Mouse (Mus musculus) hindbrain, embryonic 14.5 days (tissue): ENCODE data around the gene Slc38a5. TPM values are rescaled to one million over a fixed set of nuclear protein-coding genes. Genes with fewer than 3 reads are reported as not detected.

ENCODE experiments used
- ATAC-seq: fragments of 200-750 bp; cut with Nextera tagmentation; 2 replicates; pipeline ENCODE4 v1.8.0; 2017; ENCODE audit warnings: moderate number of reproducible peaks, mild to moderate bottlenecking, moderate TSS enrichment, moderate library complexity; ENCODE audit not compliant: low FRiP score
- DNase-seq: peaks from one replicate; pipeline ENCODE4 v3.0.0-alpha.2; 2015; ENCODE audit warnings: low spot score
- H3K27ac ChIP-seq: fragments of 300-500 bp; sonication (generic); 2 replicates; pipeline ENCODE4 v1.5.1; 2014; ENCODE audit warnings: mild to moderate bottlenecking, moderate library complexity
- H3K27me3 ChIP-seq: fragments of 300-500 bp; sonication (generic); 2 replicates; pipeline ENCODE4 v1.6.1; 2014; ENCODE audit warnings: mild to moderate bottlenecking, low read length, mixed read lengths; ENCODE audit not compliant: control insufficient read depth, insufficient read depth
- H3K36me3 ChIP-seq: fragments of 300-500 bp; sonication (generic); replicated peaks from 2 replicates; pipeline ENCODE4 v1.6.1; 2014; ENCODE audit not compliant: control insufficient read depth, insufficient read depth
- H3K4me1 ChIP-seq: fragments of 300-500 bp; sonication (generic); replicated peaks from 2 replicates; pipeline ENCODE4 v1.6.1; 2014; ENCODE audit warnings: antibody characterized with exemption, low read length, mixed read lengths; ENCODE audit not compliant: control insufficient read depth, insufficient read depth
- H3K4me2 ChIP-seq: fragments of 300-500 bp; sonication (generic); replicated peaks from 2 replicates; pipeline ENCODE4 v1.6.1; 2014; ENCODE audit warnings: mild to moderate bottlenecking, moderate library complexity
- H3K4me3 ChIP-seq: fragments of 300-500 bp; sonication (generic); replicated peaks from 2 replicates; pipeline ENCODE4 v1.5.1; 2014; ENCODE audit warnings: mild to moderate bottlenecking, low read length
- H3K9ac ChIP-seq: fragments of 300-500 bp; sonication (generic); 2 replicates; pipeline ENCODE4 v1.6.1; 2014
- H3K9me3 ChIP-seq: fragments of 300-500 bp; sonication (generic); 2 replicates; pipeline ENCODE4 v1.6.1; 2016; ENCODE audit warnings: low read length; ENCODE audit not compliant: control insufficient read depth
- WGBS: fragments of 180-500 bp; shearing (Covaris S2); extraction: QIAGEN DNeasy Blood & Tissue Kit; methylation state at CpG from one replicate; pipeline ENCODE4 v1.1.7; 2014; 5-methylcytosine and 5-hydroxymethylcytosine counted together
- polyA plus RNA-seq: library from polyadenylated mRNA; unstranded; fragments of >200 nt; fragmentation: Nextera tagmentation; extraction: Ambion mirVana; gene quantifications from 2 replicates; pipeline ENCODE4 v1.2.1, GENCODE M21; 2014

The Slc38a5 gene
- 47.4 and 51.5 TPM in 2 replicates for polyA plus RNA-seq

GRCm38 (mm10) chrX:8271083-8271820 lies at the start of gene Slc38a5:
Slc38a5 (plus strand) TSS chrX:8271133.
- WGBS, result 25% methylated on average over 12 of the region's 15 CpGs
- Histone ChIP-seq H3K9me3 (no peaks in the 10 kb centered on the region), H3K9ac (no peak within 1 kb of the TSS), H3K36me3 (no peaks in the 10 kb centered on the region), H3K4me3 (no peak within 1 kb of the TSS), H3K27me3 (0 out of 2 replicates have a peak, but pooled peaks cover 3% of the 10 kb centered on the region), H3K27ac (no peak within 1 kb of the TSS), H3K4me2 (peak within 1 kb of the TSS; percentile 15), H3K4me1 (no peaks in the 10 kb centered on the region)
- ATAC-seq, result no peak
- no peak for DNase-seq

- 65% methylated on average over 3 of the region's 3 CpGs for WGBS
- H3K27ac ChIP-seq, result no peak overlapping the region
- H3K4me2 ChIP-seq, result no peak overlapping the region
- no peaks in the 10 kb centered on the region for H3K4me1 ChIP-seq
- no peaks in the 10 kb centered on the region for H3K9me3 ChIP-seq
- H3K4me3 ChIP-seq, result no peak overlapping the region
- no peak for DNase-seq
- H3K36me3 ChIP-seq, result no peaks in the 10 kb centered on the region
- no peaks in the 10 kb centered on the region for H3K27me3 ChIP-seq
- no peak overlapping the region for H3K9ac ChIP-seq
- no peak for ATAC-seq
These were observed 48.6 kb upstream of the Slc38a5 start for GRCm38 (mm10) chrX:8222296-8222677.

- H3K4me2 ChIP-seq, result no peak overlapping the region
- WGBS, result 58% methylated on average over 7 of the region's 7 CpGs
- H3K9me3 ChIP-seq, result no peaks in the 10 kb centered on the region
- no peak overlapping the region for H3K9ac ChIP-seq
- no peak overlapping the region for H3K27ac ChIP-seq
- H3K4me1 ChIP-seq, result no peaks in the 10 kb centered on the region
- no peaks in the 10 kb centered on the region for H3K36me3 ChIP-seq
- DNase-seq (no peak), ATAC-seq (no peak)
- H3K4me3 ChIP-seq, result no peak overlapping the region
- H3K27me3 ChIP-seq, result no peaks in the 10 kb centered on the region
These were observed 48.1 kb upstream of the Slc38a5 start for GRCm38 (mm10) chrX:8222678-8223421.

- no peaks in the 10 kb centered on the region for H3K4me1 ChIP-seq
- no peaks in the 10 kb centered on the region for H3K27me3 ChIP-seq
- H3K4me3 ChIP-seq, result no peak overlapping the region
- H3K27ac ChIP-seq, result no peak overlapping the region
- WGBS, result 91% methylated on average over 7 of the region's 7 CpGs
- H3K36me3 ChIP-seq, result no peaks in the 10 kb centered on the region
- no peak overlapping the region for H3K9ac ChIP-seq
- DNase-seq, result no peak
- no peak overlapping the region for H3K4me2 ChIP-seq
- ATAC-seq, result no peak
- H3K9me3 ChIP-seq, result no peaks in the 10 kb centered on the region
These were observed 47.5 kb upstream of the Slc38a5 start for GRCm38 (mm10) chrX:8223473-8223872.

- no peak overlapping the region for H3K9ac ChIP-seq
- no peaks in the 10 kb centered on the region for H3K27me3 ChIP-seq
- no peaks in the 10 kb centered on the region for H3K36me3 ChIP-seq
- no peak for DNase-seq
- H3K4me3 ChIP-seq, result no peak overlapping the region
- H3K27ac ChIP-seq, result no peak overlapping the region
- no peak for ATAC-seq
- H3K4me1 ChIP-seq, result no peaks in the 10 kb centered on the region
- no peaks in the 10 kb centered on the region for H3K9me3 ChIP-seq
- H3K4me2 ChIP-seq, result no peak overlapping the region
- 81% methylated on average over 4 of the region's 4 CpGs for WGBS
These were observed 40.7 kb upstream of the Slc38a5 start for GRCm38 (mm10) chrX:8230272-8230671.

GRCm38 (mm10) chrX:8233602-8234001 lies 37.3 kb upstream of the Slc38a5 start:
- Histone ChIP-seq H3K4me3 (no peak overlapping the region), H3K9me3 (no peaks in the 10 kb centered on the region; the same call in 1 of the 2 replicates), H3K4me1 (no peaks in the 10 kb centered on the region), H3K9ac (no peak overlapping the region), H3K27ac (no peak overlapping the region), H3K27me3 (no peaks in the 10 kb centered on the region), H3K36me3 (no peaks in the 10 kb centered on the region), H3K4me2 (no peak overlapping the region)
- DNase-seq, result no peak
- 90% methylated on average over 3 of the region's 3 CpGs for WGBS
- no peak for ATAC-seq

- no peak for DNase-seq
- Histone ChIP-seq H3K36me3 (no peaks in the 10 kb centered on the region; the same call in 1 of the 2 replicates), H3K27me3 (no peaks in the 10 kb centered on the region), H3K4me3 (no peak overlapping the region), H3K27ac (no peak overlapping the region), H3K4me2 (no peak overlapping the region), H3K9me3 (no peaks in the 10 kb centered on the region; the same call in 1 of the 2 replicates), H3K4me1 (no peaks in the 10 kb centered on the region), H3K9ac (no peak overlapping the region)
- no peak for ATAC-seq
- 86% methylated on average over 2 of the region's 2 CpGs for WGBS
These were observed 34.2 kb upstream of the Slc38a5 start for GRCm38 (mm10) chrX:8236704-8237103.

GRCm38 (mm10) chrX:8238804-8239395 lies 32.0 kb upstream of the Slc38a5 start:
- H3K4me3 ChIP-seq, result no peak overlapping the region
- H3K9me3 ChIP-seq, result no peaks in the 10 kb centered on the region; the same call in 1 of the 2 replicates
- H3K36me3 ChIP-seq, result peaks cover 11% of the 10 kb centered on the region
- no peak overlapping the region for H3K27ac ChIP-seq
- no peak overlapping the region for H3K9ac ChIP-seq
- DNase-seq (no peak), ATAC-seq (no peak)
- H3K4me1 ChIP-seq, result no peaks in the 10 kb centered on the region
- no peaks in the 10 kb centered on the region for H3K27me3 ChIP-seq
- H3K4me2 ChIP-seq, result no peak overlapping the region
- 65% methylated on average over 13 of the region's 13 CpGs for WGBS

- Histone ChIP-seq H3K4me1 (peaks cover 6% of the 10 kb centered on the region; the same call in 1 of the 2 replicates), H3K4me2 (no peak overlapping the region), H3K4me3 (no peak overlapping the region), H3K9me3 (no peaks in the 10 kb centered on the region), H3K9ac (no peak overlapping the region), H3K27ac (no peak overlapping the region), H3K36me3 (peaks cover 16% of the 10 kb centered on the region), H3K27me3 (no peaks in the 10 kb centered on the region)
- no peak for ATAC-seq
- WGBS, result 78% methylated on average over 2 of the region's 2 CpGs
- no peak for DNase-seq
These were observed 23.3 kb upstream of the Slc38a5 start for GRCm38 (mm10) chrX:8247680-8248079.
